Mouse (Mus musculus) hindbrain, embryonic 15.5 days (tissue): ENCODE measurements at regions not wholly inside any gene's neighbourhood (a gene's known extent, or its start where the extent isn't known, plus 50 kb on each side); places are given as distances from the start of the nearest gene placed in this dataset.
A peak's percentile ranks its signal among the peaks of the same experiment; 100 is the strongest.

Source experiments
- ATAC-seq: fragments of 200-750 bp; cut with Nextera tagmentation; 2 replicates; pipeline ENCODE4 v1.8.0; 2017; ENCODE audit warnings: low read depth, moderate number of reproducible peaks, moderate TSS enrichment; ENCODE audit not compliant: low FRiP score
- H3K27ac ChIP-seq: fragments of 300-500 bp; sonication (generic); replicated peaks from 2 replicates; pipeline ENCODE4 v1.5.1; 2015; ENCODE audit warnings: mild to moderate bottlenecking, inconsistent platforms
- H3K27me3 ChIP-seq: fragments of 300-500 bp; sonication (generic); 2 replicates; pipeline ENCODE4 v1.6.1; 2015; ENCODE audit warnings: control low read depth, inconsistent platforms
- H3K36me3 ChIP-seq: fragments of 300-500 bp; sonication (generic); 2 replicates; pipeline ENCODE4 v1.6.1; 2015; ENCODE audit warnings: control low read depth, inconsistent platforms
- H3K4me1 ChIP-seq: fragments of 300-500 bp; sonication (generic); replicated peaks from 2 replicates; pipeline ENCODE4 v1.6.1; 2015; ENCODE audit warnings: control low read depth, inconsistent platforms
- H3K4me2 ChIP-seq: fragments of 300-500 bp; sonication (generic); 2 replicates; pipeline ENCODE4 v1.6.1; 2015; ENCODE audit warnings: moderate library complexity, mild to moderate bottlenecking, inconsistent platforms
- H3K4me3 ChIP-seq: fragments of 300-500 bp; sonication (generic); 2 replicates; pipeline ENCODE4 v1.5.1; 2015; ENCODE audit warnings: mild to moderate bottlenecking, inconsistent platforms
- H3K9ac ChIP-seq: fragments of 300-500 bp; sonication (generic); 2 replicates; pipeline ENCODE4 v1.6.1; 2015; ENCODE audit warnings: inconsistent platforms
- H3K9me3 ChIP-seq: fragments of 300-500 bp; sonication (generic); 2 replicates; pipeline ENCODE4 v1.6.1; 2016; ENCODE audit warnings: control low read depth, inconsistent platforms
- WGBS: fragments of 180-500 bp; shearing (Covaris S2); methylation state at CpG from one replicate; pipeline ENCODE4 v1.1.7; 2015; 5-methylcytosine and 5-hydroxymethylcytosine counted together

DNA sequence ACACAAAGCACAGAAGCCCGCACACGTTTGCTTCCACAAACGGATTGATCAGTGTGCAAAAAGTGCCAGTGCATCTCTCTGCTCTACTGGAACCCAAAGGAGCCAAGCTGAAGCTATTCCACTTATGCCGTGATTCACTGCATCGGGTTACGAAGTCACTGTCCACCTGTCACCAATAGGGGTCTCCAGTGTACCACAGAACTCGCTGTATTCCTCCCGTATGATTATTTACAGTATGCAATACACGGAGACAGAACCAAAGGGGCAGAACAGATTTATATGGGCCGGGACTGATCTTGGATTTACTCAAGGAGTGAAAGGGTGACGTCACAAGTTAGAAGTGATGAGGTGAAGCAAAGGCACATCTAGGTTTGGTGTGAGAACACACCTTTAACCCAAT lies 155.5 kb upstream of the Atp5g3 start:
- Histone ChIP-seq H3K4me3 (no peak overlapping the region), H3K9me3 (no peaks in the 10 kb centered on the region), H3K27ac (no peak overlapping the region), H3K4me1 (peaks cover 24% of the 10 kb centered on the region), H3K36me3 (no peaks in the 10 kb centered on the region), H3K27me3 (0 out of 2 replicates have a peak, but pooled peaks cover 6% of the 10 kb centered on the region), H3K9ac (no peak overlapping the region), H3K4me2 (peak overlapping the region; percentile 45)
- WGBS: 3% methylated on average over 11 of the region's 11 CpGs
- peak; percentile 79 for ATAC-seq

DNA sequence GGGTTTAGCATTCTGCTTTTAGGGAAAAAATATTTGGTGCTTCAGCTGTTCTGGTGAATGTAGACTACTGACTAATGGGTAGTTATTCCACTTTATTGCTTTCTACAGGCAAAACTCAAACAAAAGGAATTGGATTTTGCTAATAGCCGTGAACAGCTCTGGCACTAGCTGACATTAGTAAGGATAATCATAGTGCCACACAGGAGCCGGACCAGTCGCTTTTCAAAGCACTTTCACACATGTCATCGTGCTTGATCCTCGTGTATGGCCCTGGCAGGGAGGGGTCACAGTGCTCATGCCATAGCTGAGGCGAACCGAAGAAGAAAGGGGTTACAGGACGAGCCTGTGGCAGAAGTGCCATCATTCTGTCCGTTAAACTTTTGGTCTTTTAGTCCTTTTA lies 153.2 kb upstream of the Atp5g3 start:
- Histone ChIP-seq H3K9ac (no peak overlapping the region), H3K4me2 (peak overlapping the region; percentile 52), H3K4me1 (peaks cover 24% of the 10 kb centered on the region), H3K9me3 (no peaks in the 10 kb centered on the region), H3K27ac (peak overlapping the region; percentile 76), H3K36me3 (no peaks in the 10 kb centered on the region), H3K4me3 (peak overlapping the region; percentile 24; the same call in 1 of the 2 replicates), H3K27me3 (0 out of 2 replicates have a peak, but pooled peaks cover 6% of the 10 kb centered on the region)
- ATAC-seq: no peak
- 41% methylated on average over 9 of the region's 9 CpGs for WGBS

DNA sequence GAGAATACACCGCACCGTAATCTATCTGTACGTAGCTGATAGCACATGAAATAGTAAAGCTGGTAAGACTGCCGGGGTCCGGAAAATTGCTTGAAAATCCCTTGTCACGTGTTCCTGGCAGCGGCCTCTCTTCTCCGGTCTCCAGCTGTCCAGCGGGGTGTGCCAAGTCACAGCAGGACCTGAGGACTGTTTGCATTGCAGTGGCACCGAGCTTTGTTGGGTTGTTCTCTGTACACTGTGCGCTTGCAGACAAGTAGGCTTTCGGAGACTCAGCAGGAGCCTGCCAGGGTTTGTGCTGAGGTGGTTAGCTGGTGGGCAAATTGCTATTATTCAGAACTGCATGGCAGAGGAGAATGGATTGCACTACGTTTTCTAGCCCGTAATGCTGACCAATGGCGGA lies 152.7 kb upstream of the Atp5g3 start:
- 0 out of 2 replicates have a peak, but pooled peaks cover 6% of the 10 kb centered on the region for H3K27me3 ChIP-seq
- H3K4me2 ChIP-seq: peak overlapping the region; percentile 52
- peak overlapping the region; percentile 24 for H3K4me3 ChIP-seq
- peak overlapping the region; percentile 76 for H3K27ac ChIP-seq
- peaks cover 24% of the 10 kb centered on the region for H3K4me1 ChIP-seq
- 0 out of 2 replicates have a peak overlapping the region, but pooled peaks have one; percentile 19 for H3K9ac ChIP-seq
- 25% methylated on average over 15 of the region's 15 CpGs for WGBS
- no peaks in the 10 kb centered on the region for H3K36me3 ChIP-seq
- ATAC-seq: peak; percentile 83
- no peaks in the 10 kb centered on the region for H3K9me3 ChIP-seq

DNA sequence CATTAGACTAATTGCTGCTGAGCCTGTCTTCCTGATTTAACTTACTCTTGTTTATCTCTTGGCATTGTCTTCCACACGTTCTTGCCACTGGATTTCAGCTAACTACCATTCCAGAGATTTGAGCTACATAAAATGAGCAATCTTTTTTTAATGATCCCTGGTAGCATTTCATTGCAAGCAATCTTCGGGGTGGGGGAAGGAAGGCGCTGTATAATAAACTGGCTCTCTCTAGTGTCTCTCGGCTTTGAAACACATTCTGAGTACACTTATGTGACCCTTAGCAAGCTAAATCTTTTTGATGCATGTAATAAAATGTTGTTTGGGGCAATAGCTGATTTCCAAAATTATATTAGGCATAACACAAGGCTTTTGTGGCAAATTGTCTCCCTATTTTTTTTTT lies 152.2 kb upstream of the Atp5g3 start:
- Histone ChIP-seq H3K4me3 (peak overlapping the region; percentile 24), H3K4me1 (peaks cover 24% of the 10 kb centered on the region), H3K9me3 (no peaks in the 10 kb centered on the region), H3K27ac (peak overlapping the region; percentile 76), H3K4me2 (peak overlapping the region; percentile 52), H3K36me3 (no peaks in the 10 kb centered on the region), H3K27me3 (0 out of 2 replicates have a peak, but pooled peaks cover 6% of the 10 kb centered on the region), H3K9ac (0 out of 2 replicates have a peak overlapping the region, but pooled peaks have one; percentile 19)
- WGBS: 53% methylated on average over 4 of the region's 4 CpGs
- no peak for ATAC-seq

DNA sequence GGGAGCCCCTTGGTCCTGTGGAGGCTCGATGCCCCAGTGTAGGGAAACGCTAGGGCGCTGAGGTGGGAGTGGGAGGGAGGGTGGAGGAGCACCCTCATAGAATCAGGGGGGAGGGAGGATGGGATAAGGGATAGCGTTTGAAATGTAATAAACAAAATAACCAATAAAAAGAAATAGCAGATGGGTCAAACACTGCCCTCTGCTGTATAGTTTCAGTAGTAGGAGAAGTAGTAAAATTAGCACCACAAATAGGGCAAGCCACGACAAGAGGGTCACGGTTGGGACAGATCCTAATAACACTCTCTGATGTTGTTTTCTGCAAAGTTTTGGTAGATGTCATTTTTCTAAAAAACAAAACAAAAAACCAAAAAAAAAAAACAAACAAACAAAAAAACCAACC lies 131.3 kb upstream of the Atp5g3 start:
- Histone ChIP-seq H3K4me2 (no peak overlapping the region), H3K4me3 (no peak overlapping the region), H3K9ac (no peak overlapping the region), H3K4me1 (no peaks in the 10 kb centered on the region), H3K27ac (no peak overlapping the region), H3K36me3 (no peaks in the 10 kb centered on the region), H3K9me3 (no peaks in the 10 kb centered on the region), H3K27me3 (no peaks in the 10 kb centered on the region)
- WGBS: 76% methylated on average over 6 of the region's 6 CpGs
- ATAC-seq: no peak

DNA sequence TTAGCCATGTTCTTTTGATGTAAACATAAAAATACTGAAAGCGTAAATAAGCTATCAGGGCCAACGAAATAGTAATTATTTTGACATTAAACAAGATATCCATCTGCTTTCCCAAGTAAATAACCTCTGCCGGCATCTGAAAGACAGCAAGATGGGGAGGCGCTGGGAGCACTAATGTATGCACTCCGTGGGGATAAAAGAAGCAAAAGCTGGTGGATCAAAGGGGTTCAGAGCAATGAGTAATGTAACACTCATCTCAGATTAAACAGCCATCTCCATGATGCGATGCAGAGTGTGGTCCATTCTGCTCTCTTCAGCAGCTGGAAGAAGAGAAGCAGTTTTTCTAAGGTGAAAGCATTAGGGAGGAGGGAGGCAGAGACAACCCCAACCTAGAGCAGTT lies 128.5 kb upstream of the Atp5g3 start:
- WGBS: 43% methylated on average over 6 of the region's 6 CpGs
- H3K27ac ChIP-seq: no peak overlapping the region
- H3K4me1 ChIP-seq: no peaks in the 10 kb centered on the region
- H3K9me3 ChIP-seq: no peaks in the 10 kb centered on the region
- no peak for ATAC-seq
- H3K27me3 ChIP-seq: no peaks in the 10 kb centered on the region
- H3K4me3 ChIP-seq: no peak overlapping the region
- no peak overlapping the region for H3K9ac ChIP-seq
- no peaks in the 10 kb centered on the region for H3K36me3 ChIP-seq
- H3K4me2 ChIP-seq: no peak overlapping the region

DNA sequence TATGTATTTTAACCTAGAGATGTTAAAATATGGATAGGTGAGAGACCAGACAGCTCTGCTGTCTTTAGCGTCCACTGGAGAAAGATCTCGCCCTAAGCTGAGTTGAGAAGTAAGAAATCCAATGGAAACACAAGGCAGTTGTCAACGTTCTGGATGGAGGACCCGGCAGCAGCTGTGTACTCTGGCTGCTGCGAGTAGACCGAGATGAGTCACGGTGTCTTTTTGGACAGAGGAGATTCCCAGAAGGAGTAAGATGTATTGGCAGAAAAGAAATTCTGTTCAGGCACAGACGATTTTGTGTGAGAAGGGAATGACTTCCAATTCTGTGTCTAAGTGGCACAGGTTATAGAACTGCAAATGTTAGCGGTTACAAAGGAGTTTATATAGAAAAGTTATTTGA lies 124.9 kb upstream of the Atp5g3 start:
- no peak for ATAC-seq
- no peak overlapping the region for H3K4me3 ChIP-seq
- no peaks in the 10 kb centered on the region for H3K36me3 ChIP-seq
- no peak overlapping the region for H3K4me2 ChIP-seq
- H3K27me3 ChIP-seq: no peaks in the 10 kb centered on the region
- no peak overlapping the region for H3K27ac ChIP-seq
- no peak overlapping the region for H3K9ac ChIP-seq
- H3K9me3 ChIP-seq: no peaks in the 10 kb centered on the region
- H3K4me1 ChIP-seq: no peaks in the 10 kb centered on the region
- 92% methylated on average over 9 of the region's 9 CpGs for WGBS

DNA sequence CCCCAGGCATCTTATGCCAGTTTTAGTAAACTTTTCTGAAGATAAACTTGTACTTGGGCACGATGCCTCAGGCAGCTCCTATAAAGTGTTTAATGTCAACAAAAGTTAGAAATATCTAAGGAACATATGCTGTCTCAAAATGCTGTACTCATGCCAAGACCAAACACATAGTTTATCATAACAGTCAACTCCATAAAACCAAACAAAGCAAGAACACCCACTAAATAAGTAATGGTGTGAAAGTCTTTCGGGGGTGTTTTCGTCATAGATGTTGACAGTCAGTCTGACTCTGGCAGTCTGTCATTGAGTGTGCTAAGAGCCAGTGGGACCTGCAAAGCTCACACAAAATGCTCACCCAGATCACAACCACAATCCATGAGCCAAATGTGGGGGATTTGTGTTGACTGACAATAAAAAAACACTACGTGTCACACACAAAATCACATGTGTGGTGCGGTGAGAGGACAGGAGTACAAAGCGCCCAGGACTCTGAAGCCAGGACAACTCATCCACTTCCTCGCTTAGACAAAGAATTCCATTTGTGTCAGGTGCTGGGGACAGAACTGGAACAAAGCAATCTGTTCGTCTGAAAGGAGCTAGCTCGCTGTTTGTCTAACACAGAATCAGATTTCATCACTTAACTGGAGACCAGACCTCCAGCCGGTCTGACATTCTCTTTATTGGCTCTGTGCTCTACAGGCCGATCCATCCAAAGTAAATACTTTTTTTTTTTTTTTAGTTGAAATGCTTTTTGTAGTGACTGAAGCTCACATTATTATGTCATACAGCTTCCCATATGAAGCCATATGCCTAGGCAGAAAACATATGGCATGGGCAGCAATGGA lies 121.3 kb upstream of the Atp5g3 start:
- Histone ChIP-seq H3K9ac (no peak overlapping the region), H3K27me3 (no peaks in the 10 kb centered on the region), H3K4me1 (peaks cover 6% of the 10 kb centered on the region), H3K36me3 (no peaks in the 10 kb centered on the region), H3K27ac (no peak overlapping the region), H3K4me2 (no peak overlapping the region), H3K4me3 (no peak overlapping the region), H3K9me3 (no peaks in the 10 kb centered on the region)
- 75% methylated on average over 11 of the region's 11 CpGs for WGBS
- no peak for ATAC-seq

DNA sequence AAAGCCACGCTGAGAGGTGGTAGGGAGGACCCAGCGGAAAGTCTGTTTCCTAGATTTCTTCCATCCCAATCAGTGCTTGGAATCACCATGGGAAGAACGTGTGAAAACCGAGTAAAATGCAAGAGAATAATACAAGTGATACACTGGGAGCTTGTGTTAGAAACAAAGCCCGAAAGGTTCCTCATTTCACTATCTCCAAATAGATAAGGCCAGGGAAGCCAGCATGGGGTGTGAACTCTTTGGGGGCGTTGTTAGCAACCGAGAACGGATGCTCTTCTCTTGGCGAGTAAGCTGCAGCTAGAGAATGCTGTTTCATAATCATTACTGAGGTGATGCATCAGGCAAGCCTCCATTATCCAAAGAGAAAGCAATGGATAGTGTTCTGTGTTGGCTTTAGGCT lies 118.8 kb upstream of the Atp5g3 start:
- Histone ChIP-seq H3K4me1 (peaks cover 9% of the 10 kb centered on the region), H3K4me3 (no peak overlapping the region), H3K27ac (no peak overlapping the region), H3K9me3 (no peaks in the 10 kb centered on the region), H3K27me3 (no peaks in the 10 kb centered on the region), H3K9ac (no peak overlapping the region), H3K4me2 (no peak overlapping the region), H3K36me3 (no peaks in the 10 kb centered on the region)
- WGBS: 88% methylated on average over 9 of the region's 9 CpGs
- ATAC-seq: no peak

DNA sequence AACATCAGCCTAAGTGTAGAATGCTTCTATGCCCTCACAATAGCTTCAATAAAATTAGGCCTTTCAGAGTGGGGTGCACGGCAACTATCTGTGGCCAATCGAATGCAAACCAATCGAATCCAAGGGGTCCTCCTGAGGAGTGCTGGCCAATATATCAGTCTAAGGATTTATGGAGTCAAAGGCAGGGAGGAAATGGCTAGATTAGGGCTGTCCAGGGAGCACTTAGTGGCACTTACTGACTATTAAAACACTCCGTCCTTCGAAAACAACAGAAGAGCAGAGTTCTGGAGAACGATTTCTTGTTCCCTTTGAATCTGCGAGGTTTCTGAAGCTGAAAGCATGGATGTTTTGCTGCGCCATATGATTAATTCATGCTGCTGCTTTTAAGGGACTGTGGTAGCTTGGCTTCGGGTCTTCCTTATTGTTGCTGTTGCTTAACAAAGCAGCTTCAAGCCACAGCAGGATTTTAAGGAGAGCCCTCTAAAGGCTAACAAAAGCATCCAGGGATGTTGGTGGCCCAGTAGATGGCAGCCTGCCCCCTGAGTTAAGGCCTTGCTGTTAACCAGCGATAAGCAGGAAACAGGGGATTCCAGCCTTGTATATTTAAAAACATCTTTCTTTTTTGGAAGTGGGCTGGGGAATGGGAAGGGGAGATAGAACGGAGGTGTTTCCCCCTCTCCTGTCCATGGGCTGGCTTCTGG lies 116.4 kb upstream of the Atp5g3 start:
- H3K27ac ChIP-seq: no peak overlapping the region; the same call in 1 of the 2 replicates

DNA sequence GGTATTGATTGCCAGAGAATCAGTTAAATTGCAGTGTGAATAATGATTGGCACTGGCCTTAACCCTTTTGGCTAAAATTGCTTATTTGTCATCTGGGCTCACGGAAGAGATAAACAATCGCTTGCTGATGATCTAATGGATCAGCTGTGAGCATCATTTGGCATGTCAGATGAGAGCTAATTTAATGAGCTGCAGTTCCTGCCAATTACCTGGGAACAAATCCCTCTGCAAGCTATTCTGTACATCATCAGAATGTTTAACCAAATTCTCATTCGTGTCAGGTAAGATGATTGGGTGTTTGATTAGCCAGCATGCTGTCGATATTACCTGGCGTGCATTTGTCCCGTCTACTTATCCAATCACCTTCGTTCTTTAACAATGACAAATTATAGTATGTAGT lies 104.0 kb upstream of the Atp5g3 start:
- WGBS: 46% methylated on average over 7 of the region's 7 CpGs
- Histone ChIP-seq H3K36me3 (no peaks in the 10 kb centered on the region), H3K9ac (no peak overlapping the region), H3K9me3 (no peaks in the 10 kb centered on the region), H3K4me1 (no peaks in the 10 kb centered on the region; the same call in 1 of the 2 replicates), H3K4me2 (no peak overlapping the region), H3K27me3 (no peaks in the 10 kb centered on the region), H3K4me3 (no peak overlapping the region), H3K27ac (no peak overlapping the region)
- no peak for ATAC-seq

More for the DNA sequence above, 116.4 kb upstream of the Atp5g3 start:
- H3K4me1 ChIP-seq: peaks cover 9% of the 10 kb centered on the region
- no peaks in the 10 kb centered on the region for H3K36me3 ChIP-seq
- ATAC-seq: 0 out of 2 replicates have a peak, but pooled peaks have one; percentile 63
- WGBS: 47% methylated on average over 11 of the region's 11 CpGs
- H3K4me3 ChIP-seq: no peak overlapping the region
- no peak overlapping the region for H3K4me2 ChIP-seq
- H3K9ac ChIP-seq: no peak overlapping the region
- no peaks in the 10 kb centered on the region for H3K27me3 ChIP-seq
- H3K9me3 ChIP-seq: no peaks in the 10 kb centered on the region

DNA sequence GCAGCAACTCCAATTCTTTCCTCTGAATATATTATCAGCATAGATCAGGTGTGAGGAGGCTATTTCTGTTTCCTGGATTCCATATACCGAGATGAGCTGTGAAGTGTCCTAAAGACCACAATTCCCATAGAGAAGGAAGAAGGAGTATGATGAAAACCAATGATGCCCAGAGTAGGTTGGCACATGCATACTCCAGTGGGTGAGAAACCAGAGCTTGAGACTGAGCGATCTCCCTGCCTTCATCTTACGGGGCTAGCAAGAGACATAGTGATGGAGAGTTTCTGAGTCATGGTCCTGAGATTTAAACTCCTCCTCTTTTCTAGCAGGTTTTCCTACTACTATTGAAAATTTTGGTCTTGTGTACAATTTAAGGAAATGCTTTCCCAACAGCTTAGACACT lies 103.1 kb upstream of the Atp5g3 start:
- Histone ChIP-seq H3K36me3 (no peaks in the 10 kb centered on the region), H3K9ac (no peak overlapping the region), H3K4me3 (no peak overlapping the region), H3K4me2 (no peak overlapping the region), H3K27ac (no peak overlapping the region), H3K27me3 (no peaks in the 10 kb centered on the region), H3K9me3 (no peaks in the 10 kb centered on the region), H3K4me1 (no peaks in the 10 kb centered on the region)
- no peak for ATAC-seq
- 94% methylated on average over 3 of the region's 3 CpGs for WGBS
